Mouse (Mus musculus) cortical plate, adult 2 months (tissue): ENCODE results near the gene Efna1. TPM values are rescaled to one million over a fixed set of nuclear protein-coding genes. Genes with fewer than 3 reads are reported as not detected.
A peak's percentile ranks its signal among the peaks of the same experiment; 100 is the strongest.

Experiments
- H3K27ac ChIP-seq: fragments of 200-500 bp; 2 replicates; pipeline ENCODE4 v1.5.1; 2012; ENCODE audit warnings: low read length, control low read depth, inconsistent platforms; ENCODE audit not compliant: insufficient read depth
- H3K4me1 ChIP-seq: fragments of 200-500 bp; 2 replicates; pipeline ENCODE4 v1.6.1; 2011; ENCODE audit warnings: low read length; ENCODE audit not compliant: control insufficient read depth, insufficient read depth
- H3K4me3 ChIP-seq: fragments of 200-500 bp; 2 replicates; pipeline ENCODE4 v1.5.1; 2011; ENCODE audit warnings: mild to moderate bottlenecking, low read length, control low read depth; ENCODE audit not compliant: insufficient read depth
- CTCF ChIP-seq: fragments of 200-500 bp; IDR thresholded peaks from 2 replicates; pipeline ENCODE4 v1.5.1; 2011; ENCODE audit warnings: mild to moderate bottlenecking, control low read depth, low read length; ENCODE audit not compliant: insufficient read depth; ENCODE audit errors: extremely low read depth
- POLR2A ChIP-seq: fragments of 200-500 bp; IDR thresholded peaks from 2 replicates; pipeline ENCODE4 v1.6.1; 2011; ENCODE audit warnings: mild to moderate bottlenecking, low read length, control low read depth; ENCODE audit not compliant: insufficient read depth; ENCODE audit errors: extremely low read depth
- polyA plus RNA-seq: library from polyadenylated mRNA; depleted of rRNA; stranded (reverse); fragments of >200 nt; gene quantifications from 2 replicates; pipeline ENCODE4 v1.2.3, GENCODE M21; 2012

Efna1 gene
- polyA plus RNA-seq, 1 experiment: 11.7 TPM

DNA sequence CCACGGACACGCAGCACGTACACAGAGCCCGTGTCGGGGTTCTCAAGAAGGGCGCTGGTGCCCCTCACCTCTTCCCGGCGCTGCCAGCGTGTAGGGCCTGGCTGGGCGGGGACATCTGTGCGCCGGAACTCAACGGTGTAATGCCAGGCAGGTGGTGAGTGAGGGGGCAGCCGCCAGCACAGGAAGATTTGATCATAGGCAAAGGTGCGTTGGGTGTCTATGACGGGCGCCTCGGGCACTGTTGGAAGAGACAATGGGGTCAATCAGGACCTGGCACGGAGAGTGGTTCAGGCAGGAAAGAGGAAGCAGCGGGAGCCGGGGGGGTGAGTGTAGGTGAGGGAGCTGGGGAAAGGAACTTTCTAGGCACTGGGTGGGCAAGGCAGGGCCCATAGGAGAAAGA, 43.3 kb downstream of the Efna1 start:
- H3K4me3 ChIP-seq: no peak overlapping the region
- no peak for TF ChIP-seq POLR2A
- no peak for TF ChIP-seq CTCF
- H3K4me1 ChIP-seq: peaks cover 1% of the 10 kb centered on the region; the same call in 1 of the 2 replicates
- no peak overlapping the region for H3K27ac ChIP-seq

GRCm38 (mm10) chr3:89236516-89236915, 44.4 kb downstream of the Efna1 start:
- TF ChIP-seq POLR2A (no peak), CTCF (no peak)
- Histone ChIP-seq H3K27ac (no peak overlapping the region), H3K4me3 (no peak overlapping the region), H3K4me1 (peaks cover 1% of the 10 kb centered on the region; the same call in 1 of the 2 replicates)

- no peaks in the 10 kb centered on the region; the same call in 1 of the 2 replicates for H3K4me1 ChIP-seq
- no peak for TF ChIP-seq CTCF
- TF ChIP-seq POLR2A: 0 out of 2 replicates have a peak, but pooled peaks have one; percentile 22
- no peak overlapping the region for H3K27ac ChIP-seq
- H3K4me3 ChIP-seq: no peak overlapping the region
Observed at GRCm38 (mm10) chr3:89233562-89234110, 47.3 kb downstream of the Efna1 start.

- TF ChIP-seq CTCF: no peak
- no peak for TF ChIP-seq POLR2A
- no peak overlapping the region for H3K27ac ChIP-seq
- no peak overlapping the region for H3K4me3 ChIP-seq
- no peaks in the 10 kb centered on the region for H3K4me1 ChIP-seq
Observed at GRCm38 (mm10) chr3:89232614-89233013, 48.3 kb downstream of the Efna1 start.

- TF ChIP-seq CTCF (no peak), POLR2A (no peak)
- Histone ChIP-seq H3K27ac (no peak overlapping the region), H3K4me3 (no peak overlapping the region), H3K4me1 (no peaks in the 10 kb centered on the region)
Observed at GRCm38 (mm10) chr3:89231772-89232275, 49.1 kb downstream of the Efna1 start.

- TF ChIP-seq POLR2A: no peak
- no peak for TF ChIP-seq CTCF
- Histone ChIP-seq H3K4me3 (no peak overlapping the region), H3K27ac (no peak overlapping the region), H3K4me1 (no peaks in the 10 kb centered on the region)
Observed at GRCm38 (mm10) chr3:89231345-89231744, 49.6 kb downstream of the Efna1 start.

GRCm38 (mm10) chr3:89230561-89230960, 50.4 kb downstream of the Efna1 start:
- Histone ChIP-seq H3K4me3 (no peak overlapping the region), H3K4me1 (no peaks in the 10 kb centered on the region), H3K27ac (no peak overlapping the region)
- TF ChIP-seq CTCF (no peak), POLR2A (no peak)

DNA sequence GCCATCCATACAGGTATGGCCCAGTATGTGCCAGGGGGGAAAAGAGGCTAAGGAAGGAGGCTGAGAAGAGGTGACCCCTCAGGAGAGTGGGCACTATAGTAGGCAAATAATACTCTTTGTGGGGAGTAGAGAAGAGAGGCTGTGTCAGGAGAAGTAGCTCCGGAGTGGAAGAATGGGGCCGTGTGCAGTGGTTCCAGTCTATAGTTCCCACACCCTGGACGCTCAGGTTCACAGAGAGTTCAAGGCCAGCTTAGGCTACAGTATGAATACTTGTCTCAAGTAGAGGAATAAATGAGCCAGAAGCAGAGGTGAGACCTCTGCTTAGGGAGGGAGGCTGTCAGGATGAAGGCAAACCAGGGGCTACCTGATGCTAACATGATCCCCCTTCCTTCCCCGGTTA, 51.7 kb downstream of the Efna1 start:
- H3K4me3 ChIP-seq: no peak overlapping the region
- no peak overlapping the region for H3K27ac ChIP-seq
- no peak for TF ChIP-seq CTCF
- TF ChIP-seq POLR2A: no peak
- H3K4me1 ChIP-seq: no peaks in the 10 kb centered on the region

DNA sequence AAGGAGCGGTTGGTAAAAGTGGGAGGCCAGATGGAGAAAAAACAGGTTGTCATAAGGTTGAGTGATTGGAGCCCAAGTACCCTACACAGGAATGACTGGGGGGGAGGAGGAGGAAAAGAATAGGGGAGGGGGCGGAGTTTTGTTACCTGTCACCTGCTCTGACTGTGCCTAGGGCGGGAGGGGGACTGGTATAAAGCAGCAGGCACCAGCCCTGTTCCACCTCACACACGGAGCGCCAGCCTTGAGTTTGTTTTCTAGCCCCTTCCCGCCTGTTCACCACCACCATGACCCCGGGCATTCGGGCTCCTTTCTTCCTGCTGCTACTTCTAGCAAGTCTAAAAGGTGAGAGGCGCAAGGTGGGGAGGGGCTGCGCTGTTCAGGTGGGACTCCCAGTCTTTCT, 52.1 kb downstream of the Efna1 start, which contains the start of gene Muc1:
Gene Muc1, plus strand, starts transcription at position 222 of the 400 bp plus-strand sequence.
- peak within 1 kb of the TSS; percentile 13 for H3K4me3 ChIP-seq
- no peak within 1 kb of the TSS; the same call in 1 of the 2 replicates for H3K27ac ChIP-seq
- TF ChIP-seq CTCF (no peak), POLR2A (no peak)
- peaks cover 1% of the 10 kb centered on the region; the same call in 1 of the 2 replicates for H3K4me1 ChIP-seq

DNA sequence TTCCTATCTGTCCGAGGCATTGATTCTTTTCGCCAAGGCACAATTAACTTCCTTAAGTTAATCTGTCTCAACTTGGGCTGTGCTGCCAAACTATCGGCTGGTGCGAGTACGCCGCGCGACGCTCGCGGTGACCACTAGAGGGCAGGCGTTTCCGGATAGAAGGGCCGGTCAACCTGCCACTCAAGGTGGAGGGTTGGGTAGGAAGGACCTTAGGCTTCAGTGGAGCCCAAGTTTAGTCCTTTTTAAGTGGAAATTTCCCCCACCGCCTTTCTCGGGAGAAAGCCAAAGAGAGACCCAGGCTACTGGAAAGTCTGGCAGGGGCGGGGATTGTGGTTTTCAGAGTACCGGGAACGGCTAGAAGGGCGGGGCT, 52.8 kb downstream of the Efna1 start:
- Histone ChIP-seq H3K4me1 (peaks cover 1% of the 10 kb centered on the region; the same call in 1 of the 2 replicates), H3K4me3 (peak overlapping the region; percentile 13), H3K27ac (no peak overlapping the region)
- TF ChIP-seq CTCF (peak; percentile 81), POLR2A (no peak)
